Comparison of ENCODE assay signal across 38 mouse cellular contexts in the genomic region with DNA sequence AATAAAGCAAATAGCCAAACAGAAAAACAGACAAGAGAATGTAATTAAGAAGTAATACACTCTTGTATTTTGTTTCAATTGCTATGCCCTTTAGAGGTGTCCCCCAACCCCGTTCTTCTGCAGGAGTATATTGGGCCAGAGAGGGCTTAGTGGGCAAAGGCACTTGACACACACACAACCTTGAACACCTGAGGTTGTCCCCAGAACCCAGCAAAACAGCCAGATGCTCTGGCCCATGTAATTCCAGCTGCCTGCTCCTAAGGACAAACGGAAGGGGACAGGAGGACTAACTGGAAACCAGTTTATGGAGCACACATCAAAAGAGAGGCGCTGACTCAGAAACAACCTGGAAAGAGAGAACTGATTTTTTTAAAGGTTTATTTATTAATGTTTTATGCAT. TPM values are rescaled to one million over a fixed set of nuclear protein-coding genes. Genes with fewer than 3 reads are reported as not detected.
"Had no signal": no experiment of that assay in that cellular context is flagged by ENCODE, and none has a peak within 500 bp of the region (broad histone marks: within the 10 kb centered on the region; RNA-seq: fewer than 3 reads in every experiment).

No protein-coding gene starts in this region.

- H3K4me1 ChIP-seq: embryonic facial prominence, embryonic 12.5 days; embryonic facial prominence, embryonic 13.5 days; forebrain, embryonic 12.5 days had no signal

- H3K4me3 ChIP-seq: embryonic facial prominence, embryonic 10.5 days; embryonic facial prominence, embryonic 12.5 days; embryonic facial prominence, embryonic 13.5 days; embryonic facial prominence, embryonic 15.5 days; erythroblast, embryonic 14.5 days; forebrain, embryonic 12.5 days; forebrain, embryonic 13.5 days; forebrain, embryonic 15.5 days; gastrocnemius, adult 2 months; heart, adult 2 months had no signal

- H3K4me2 ChIP-seq: embryonic facial prominence, embryonic 12.5 days; embryonic facial prominence, embryonic 13.5 days; embryonic facial prominence, embryonic 15.5 days; forebrain, embryonic 12.5 days; forebrain, embryonic 13.5 days; forebrain, embryonic 15.5 days had no signal

- H3K9ac ChIP-seq: embryonic facial prominence, embryonic 12.5 days; embryonic facial prominence, embryonic 13.5 days; embryonic facial prominence, embryonic 15.5 days; forebrain, embryonic 12.5 days; forebrain, embryonic 13.5 days; forebrain, embryonic 15.5 days; forebrain, postnatal 0 days had no signal

- ATAC-seq: forebrain, embryonic 13.5 days; forebrain, embryonic 14.5 days; forebrain, embryonic 15.5 days; forebrain, embryonic 16.5 days; forebrain, postnatal 0 days had no signal

- H3K9me3 ChIP-seq: embryonic facial prominence, embryonic 10.5 days; embryonic facial prominence, embryonic 12.5 days; embryonic facial prominence, embryonic 13.5 days; embryonic facial prominence, embryonic 15.5 days; forebrain, embryonic 12.5 days; forebrain, embryonic 15.5 days had no signal

- H3K36me3 ChIP-seq: embryonic facial prominence, embryonic 10.5 days; embryonic facial prominence, embryonic 12.5 days; embryonic facial prominence, embryonic 13.5 days; embryonic facial prominence, embryonic 15.5 days; forebrain, embryonic 12.5 days; forebrain, embryonic 15.5 days had no signal

- H3K27ac ChIP-seq: embryonic facial prominence, embryonic 10.5 days; embryonic facial prominence, embryonic 12.5 days; embryonic facial prominence, embryonic 13.5 days; embryonic facial prominence, embryonic 15.5 days; forebrain, embryonic 12.5 days; forebrain, embryonic 13.5 days; forebrain, embryonic 15.5 days; gastrocnemius, adult 2 months; heart, adult 2 months had no signal

- DNase-seq: cerebellum, adult 2 months; cerebellum, adult 8-10 months; cerebellum, adult 9-10 months; cerebellum, adult 9-11 months; cerebellum, postnatal 10 days; cerebellum, postnatal 14 days; cerebellum, postnatal 25 days; cerebellum, postnatal 36 days; embryo, embryonic 11 days; forebrain, postnatal 0 days; gastrocnemius, adult 2 months; gastrocnemius, postnatal 10 days; gastrocnemius, postnatal 14 days; gastrocnemius, postnatal 25 days; gastrocnemius, postnatal 36 days; heart, adult 18-20 months; heart, adult 2 months had no signal

- H3K27me3 ChIP-seq: embryonic facial prominence, embryonic 15.5 days; forebrain, embryonic 13.5 days; forebrain, embryonic 15.5 days had no signal

RNA-seq across cellular contexts. Expression of a gene that starts 47.2 kb away (rescaled TPM):
- total RNA-seq: common myeloid progenitor, adult 5-6 weeks; forebrain, postnatal 0 days; gastrocnemius, adult 18-20 months; gastrocnemius, adult 2 months; gastrocnemius, adult 8-10 months; gastrocnemius, postnatal 10 days; gastrocnemius, postnatal 14 days; gastrocnemius, postnatal 25 days; gastrocnemius, postnatal 36 days; gastrocnemius, postnatal 4 days; granulocyte monocyte progenitor cell, adult 5-6 weeks; heart, adult 18-20 months; heart, adult 2 months; heart, adult 8-10 months had no signal
- polyA plus RNA-seq: cerebellum, adult 2 months; cortical plate, adult 2 months; embryonic facial prominence, embryonic 10.5 days; embryonic facial prominence, embryonic 11.5 days; embryonic facial prominence, embryonic 12.5 days; embryonic facial prominence, embryonic 13.5 days; embryonic facial prominence, embryonic 14.5 days; embryonic facial prominence, embryonic 15.5 days; erythroblast, embryonic 14.5 days; forebrain, embryonic 12.5 days; forebrain, embryonic 13.5 days; forebrain, embryonic 14.5 days; forebrain, embryonic 15.5 days; forebrain, embryonic 16.5 days; forebrain, postnatal 0 days; frontal cortex, adult 2 months; gonadal fat pad, adult 2 months; heart, adult 2 months had no signal
